Comparison of ENCODE assay signal across 8 mouse cellular contexts in genomic region chr9:72437822-72438701, GRCm38 (mm10). TPM values are rescaled to one million over a fixed set of nuclear protein-coding genes. Genes with fewer than 3 reads are reported as not detected.
DNase-seq lines count a peak whose midpoint lies in the region; ATAC-seq and TF ChIP-seq lines count a peak whose summit lies in the region.

Mns1 (plus strand) TSS chr9:72438011.

- DNase-seq in MN1 (ENCODE audit: low spot score) = peak; percentile 94
- DNase-seq in cerebellum, adult 9-10 months = peak; percentile 84
- DNase-seq in hindbrain, embryonic 10.5 days (ENCODE audit: low spot score) = peak; percentile 97
- DNase-seq in layer of hippocampus, adult 9-11 months = peak; percentile 90
- peak; percentile 96 for DNase-seq in lung, postnatal 0 days (ENCODE audit: low spot score)
- DNase-seq in ovary, postnatal 14 days (ENCODE audit: low spot score) = peak; percentile 93
- peak; percentile 96 for DNase-seq in thymus, postnatal 14 days

- no peaks in the 10 kb centered on the region for H3K9me3 ChIP-seq in hindbrain, embryonic 10.5 days
- H3K9me3 ChIP-seq in lung, postnatal 0 days (ENCODE audit: low read length) = no peaks in the 10 kb centered on the region

- peak within 1 kb of the TSS; percentile 72 for H3K4me3 ChIP-seq in hindbrain, embryonic 10.5 days
- H3K4me3 ChIP-seq in lung, postnatal 0 days (ENCODE audit: low read depth, low read length) = peak within 1 kb of the TSS; percentile 49

- H3K4me2 ChIP-seq in lung, postnatal 0 days (replicated peaks; ENCODE audit: low read depth, low read length) = peak within 1 kb of the TSS; percentile 67

- 2% methylated on average over 43 of the region's 43 CpGs for WGBS in hindbrain, embryonic 10.5 days
- 2% methylated on average over 43 of the region's 43 CpGs for WGBS in lung, postnatal 0 days

- peaks cover 18% of the 10 kb centered on the region for H3K36me3 ChIP-seq in hindbrain, embryonic 10.5 days
- H3K36me3 ChIP-seq in lung, postnatal 0 days (ENCODE audit: insufficient read depth, low read length) = no peaks in the 10 kb centered on the region

- peak; percentile 100 for ATAC-seq in frontal cortex, adult (ENCODE audit: low TSS enrichment)
- peak; percentile 100 for ATAC-seq in lung, postnatal 0 days

- no peak for TF ChIP-seq EP300 in lung, postnatal 0 days (IDR thresholded peaks at IDR 0.05)

- no peaks in the 10 kb centered on the region for H3K27me3 ChIP-seq in hindbrain, embryonic 10.5 days (ENCODE audit: insufficient read depth, poor library complexity, severe bottlenecking)
- no peaks in the 10 kb centered on the region for H3K27me3 ChIP-seq in lung, postnatal 0 days (replicated peaks; ENCODE audit: insufficient read depth, low read length)

- peak within 1 kb of the TSS; percentile 91 for H3K27ac ChIP-seq in hindbrain, embryonic 10.5 days
- H3K27ac ChIP-seq in lung, postnatal 0 days (ENCODE audit: low read length) = no peak within 1 kb of the TSS

- no peak within 1 kb of the TSS for H3K9ac ChIP-seq in lung, postnatal 0 days (replicated peaks; ENCODE audit: low read depth)

- TF ChIP-seq CTCF in lung, postnatal 0 days (IDR thresholded peaks at IDR 0.05) = peak; percentile 18; the same call in 1 of the 2 replicates

- peaks cover 33% of the 10 kb centered on the region for H3K4me1 ChIP-seq in hindbrain, embryonic 10.5 days (replicated peaks)
- H3K4me1 ChIP-seq in lung, postnatal 0 days (ENCODE audit: insufficient read depth, low read depth, low read length) = peaks cover 4% of the 10 kb centered on the region; the same call in 1 of the 2 replicates

RNA-seq across cellular contexts. Expression of gene Mns1, which starts in this region (rescaled TPM):
- polyA plus RNA-seq in hindbrain, embryonic 10.5 days (2016; fragmentation: Nextera tagmentation; extraction: Ambion mirVana) = 32.3 and 51.3 TPM in 2 replicates
- polyA plus RNA-seq in lung, postnatal 0 days (2015; fragmentation: Nextera tagmentation; extraction: Ambion mirVana) = 5.9 and 9.2 TPM in 2 replicates
